Mouse (Mus musculus) kidney, embryonic 15.5 days (tissue): ENCODE measurements at regions not wholly inside any gene's neighbourhood (a gene's known extent, or its start where the extent isn't known, plus 50 kb on each side); places are given as distances from the start of the nearest gene placed in this dataset.

ENCODE experiments used
- ATAC-seq: fragments of 200-750 bp; cut with Nextera tagmentation; replicated peaks from 2 replicates; pipeline ENCODE4 v1.8.0; 2017; ENCODE audit warnings: moderate TSS enrichment; ENCODE audit not compliant: low FRiP score
- H3K27ac ChIP-seq: fragments of 300-500 bp; sonication (generic); 2 replicates; pipeline ENCODE4 v1.5.1; 2015; ENCODE audit warnings: mild to moderate bottlenecking, inconsistent platforms
- H3K27me3 ChIP-seq: fragments of 300-500 bp; sonication (generic); 2 replicates; pipeline ENCODE4 v1.6.1; 2015; ENCODE audit warnings: inconsistent platforms
- H3K36me3 ChIP-seq: fragments of 300-500 bp; sonication (generic); 2 replicates; pipeline ENCODE4 v1.6.1; 2015; ENCODE audit warnings: inconsistent platforms
- H3K4me1 ChIP-seq: fragments of 300-500 bp; sonication (generic); 2 replicates; pipeline ENCODE4 v1.6.1; 2015; ENCODE audit warnings: inconsistent platforms
- H3K4me2 ChIP-seq: fragments of 300-500 bp; sonication (generic); 2 replicates; pipeline ENCODE4 v1.6.1; 2015; ENCODE audit warnings: moderate library complexity, mild to moderate bottlenecking, inconsistent platforms
- H3K4me3 ChIP-seq: fragments of 300-500 bp; sonication (generic); replicated peaks from 2 replicates; pipeline ENCODE4 v1.5.1; 2015; ENCODE audit warnings: mild to moderate bottlenecking, inconsistent platforms
- H3K9ac ChIP-seq: fragments of 300-500 bp; sonication (generic); 2 replicates; pipeline ENCODE4 v1.6.1; 2015; ENCODE audit warnings: mild to moderate bottlenecking, inconsistent platforms
- H3K9me3 ChIP-seq: fragments of 300-500 bp; sonication (generic); replicated peaks from 2 replicates; pipeline ENCODE4 v1.6.1; 2016; ENCODE audit warnings: inconsistent platforms
- WGBS: fragments of 180-500 bp; shearing (Covaris S2); methylation state at CpG from one replicate; pipeline ENCODE4 v1.1.7; 2015; ENCODE audit warnings: mixed read lengths; 5-methylcytosine and 5-hydroxymethylcytosine counted together

GRCm38 (mm10) chr12:45745697-45746096, 671.2 kb upstream of the Stxbp6 start:
- H3K9ac ChIP-seq, result no peak overlapping the region
- H3K4me1 ChIP-seq, result no peaks in the 10 kb centered on the region
- H3K4me2 ChIP-seq, result no peak overlapping the region
- WGBS, result 22% methylated on average over 2 of the region's 2 CpGs
- H3K27me3 ChIP-seq, result no peaks in the 10 kb centered on the region
- no peaks in the 10 kb centered on the region for H3K9me3 ChIP-seq
- H3K4me3 ChIP-seq, result no peak overlapping the region
- H3K27ac ChIP-seq, result no peak overlapping the region
- no peaks in the 10 kb centered on the region for H3K36me3 ChIP-seq
- peak; percentile 54 for ATAC-seq

GRCm38 (mm10) chr12:45744619-45745018, 670.1 kb upstream of the Stxbp6 start:
- no peak overlapping the region for H3K4me3 ChIP-seq
- H3K9me3 ChIP-seq, result no peaks in the 10 kb centered on the region
- H3K4me2 ChIP-seq, result no peak overlapping the region
- H3K27ac ChIP-seq, result no peak overlapping the region
- H3K9ac ChIP-seq, result no peak overlapping the region
- no peaks in the 10 kb centered on the region for H3K36me3 ChIP-seq
- H3K27me3 ChIP-seq, result no peaks in the 10 kb centered on the region
- H3K4me1 ChIP-seq, result no peaks in the 10 kb centered on the region
- ATAC-seq, result no peak
- 87% methylated on average over 2 of the region's 2 CpGs for WGBS

DNA sequence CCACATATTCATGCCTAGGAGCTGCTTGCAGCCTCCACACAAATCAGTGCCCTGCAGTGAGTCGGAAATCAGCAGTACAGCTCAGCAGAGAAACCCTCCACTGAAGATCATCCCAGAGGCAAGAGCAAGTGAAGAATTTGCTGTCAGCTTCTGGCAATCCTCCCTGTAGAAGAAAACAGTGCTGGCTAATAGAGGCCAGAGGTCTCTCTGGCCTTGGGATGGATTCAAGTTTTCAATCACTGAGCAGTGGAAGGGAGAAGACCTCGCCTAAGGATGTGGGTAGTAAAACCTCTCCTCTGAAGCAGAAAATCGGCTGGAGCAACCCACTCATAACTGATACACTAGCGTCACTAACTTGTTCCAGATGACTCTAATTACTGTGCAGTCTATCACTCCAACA, 659.2 kb upstream of the Stxbp6 start:
- H3K9me3 ChIP-seq, result no peaks in the 10 kb centered on the region
- 0 out of 2 replicates have a peak, but pooled peaks have one; percentile 56 for ATAC-seq
- H3K27me3 ChIP-seq, result no peaks in the 10 kb centered on the region
- no peak overlapping the region for H3K9ac ChIP-seq
- H3K4me3 ChIP-seq, result no peak overlapping the region
- no peaks in the 10 kb centered on the region for H3K4me1 ChIP-seq
- no peaks in the 10 kb centered on the region for H3K36me3 ChIP-seq
- no peak overlapping the region for H3K4me2 ChIP-seq
- 24% methylated on average over 4 of the region's 4 CpGs for WGBS
- no peak overlapping the region for H3K27ac ChIP-seq

DNA sequence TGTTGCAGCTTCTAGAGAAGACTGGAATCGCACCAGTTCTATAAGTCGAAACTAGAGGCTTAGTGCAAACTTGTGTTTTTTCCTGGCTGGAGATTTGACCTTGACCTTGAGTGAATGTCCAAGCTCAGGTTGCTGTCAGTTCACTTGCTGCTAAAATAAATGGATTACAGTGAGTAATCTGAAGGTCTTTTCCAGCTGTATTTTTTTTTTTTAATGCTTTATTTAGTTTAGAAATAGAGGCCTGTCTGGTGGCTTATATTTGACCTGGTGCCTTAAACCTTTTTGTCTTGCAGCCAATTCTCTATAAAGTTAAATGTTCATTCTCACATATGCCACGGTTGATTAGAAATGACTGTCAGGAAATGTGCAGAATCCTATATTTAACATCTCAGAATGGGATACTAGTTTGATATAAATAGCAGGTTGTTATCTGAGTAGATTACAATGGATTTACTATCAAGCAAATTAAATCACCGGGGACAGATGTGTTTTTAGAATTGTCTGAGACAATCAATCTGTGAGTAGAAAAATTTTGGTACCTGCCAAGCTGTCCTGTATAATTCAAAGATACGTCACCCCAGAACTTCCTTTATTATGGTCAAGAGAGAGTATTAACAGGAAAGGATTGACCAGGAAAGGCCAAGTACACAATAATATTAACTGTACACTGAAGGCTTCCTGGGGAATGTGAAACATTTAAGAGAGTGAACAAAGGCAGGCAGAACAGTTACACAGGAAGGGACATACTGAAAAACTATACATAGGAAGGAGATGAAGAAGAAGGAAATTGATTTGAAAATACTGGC, 650.3 kb upstream of the Stxbp6 start:
- no peak overlapping the region for H3K4me3 ChIP-seq
- no peak overlapping the region for H3K9ac ChIP-seq
- no peak overlapping the region for H3K4me2 ChIP-seq
- WGBS, result 43% methylated on average over 5 of the region's 5 CpGs
- no peaks in the 10 kb centered on the region for H3K27me3 ChIP-seq
- no peaks in the 10 kb centered on the region for H3K9me3 ChIP-seq
- no peaks in the 10 kb centered on the region for H3K4me1 ChIP-seq
- H3K36me3 ChIP-seq, result no peaks in the 10 kb centered on the region
- no peak overlapping the region for H3K27ac ChIP-seq
- ATAC-seq, result peak; percentile 73

GRCm38 (mm10) chr12:45711351-45711750, 636.8 kb upstream of the Stxbp6 start:
- H3K36me3 ChIP-seq, result no peaks in the 10 kb centered on the region
- H3K27me3 ChIP-seq, result no peaks in the 10 kb centered on the region
- ATAC-seq, result no peak

DNA sequence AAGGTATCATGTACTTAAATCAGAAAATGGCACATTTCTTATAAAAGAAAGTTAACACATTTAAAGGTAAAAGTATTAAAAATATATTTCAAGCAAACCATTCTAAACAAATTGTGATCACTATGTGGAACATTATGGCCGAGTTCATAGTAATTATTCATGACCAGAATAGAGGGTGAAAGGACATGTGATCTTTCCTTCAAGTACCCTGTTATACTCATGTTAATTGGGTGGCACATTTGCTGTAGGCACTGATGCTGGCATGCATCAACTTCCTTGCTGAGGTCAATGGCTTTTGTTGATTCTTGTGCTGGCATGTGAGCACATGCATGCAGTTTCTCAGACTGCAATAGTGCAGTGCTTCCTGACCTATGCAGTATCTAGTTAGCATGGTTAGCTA, 636.3 kb upstream of the Stxbp6 start:
- no peaks in the 10 kb centered on the region for H3K27me3 ChIP-seq
- no peak overlapping the region for H3K4me3 ChIP-seq
- H3K36me3 ChIP-seq, result no peaks in the 10 kb centered on the region
- H3K9me3 ChIP-seq, result no peaks in the 10 kb centered on the region
- ATAC-seq, result no peak
- no peak overlapping the region for H3K4me2 ChIP-seq
- H3K9ac ChIP-seq, result no peak overlapping the region
- H3K4me1 ChIP-seq, result no peaks in the 10 kb centered on the region
- 78% methylated on average over 1 of the region's 1 CpGs for WGBS
- H3K27ac ChIP-seq, result no peak overlapping the region

More at GRCm38 (mm10) chr12:45711351-45711750, 636.8 kb upstream of the Stxbp6 start:
- H3K27ac ChIP-seq, result no peak overlapping the region
- no peak overlapping the region for H3K9ac ChIP-seq
- H3K9me3 ChIP-seq, result no peaks in the 10 kb centered on the region
- H3K4me3 ChIP-seq, result no peak overlapping the region
- no peak overlapping the region for H3K4me2 ChIP-seq
- H3K4me1 ChIP-seq, result no peaks in the 10 kb centered on the region

DNA sequence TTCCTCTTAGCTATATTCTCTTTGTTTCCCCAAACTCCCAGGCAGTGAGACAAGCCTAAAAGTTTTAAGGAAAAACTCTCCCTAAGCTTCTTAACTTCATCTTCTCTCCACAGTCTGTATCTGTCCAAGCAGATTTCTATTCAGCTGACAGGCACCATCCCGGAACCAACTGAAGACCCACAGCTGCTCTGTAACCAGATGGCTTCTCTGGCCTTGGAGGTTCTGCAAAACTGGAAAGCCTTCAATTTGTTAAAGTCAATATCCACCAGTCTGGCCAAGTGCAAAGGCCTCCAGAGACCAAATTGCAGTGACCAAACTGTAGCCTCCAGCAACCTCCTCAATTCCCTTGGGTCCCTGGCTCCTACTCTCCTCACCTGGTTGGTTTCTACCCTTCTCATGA, 614.8 kb upstream of the Stxbp6 start:
- H3K9me3 ChIP-seq, result no peaks in the 10 kb centered on the region
- H3K9ac ChIP-seq, result no peak overlapping the region
- H3K27ac ChIP-seq, result no peak overlapping the region
- 0 out of 2 replicates have a peak, but pooled peaks have one; percentile 29 for ATAC-seq
- no peak overlapping the region for H3K4me2 ChIP-seq
- H3K4me3 ChIP-seq, result no peak overlapping the region
- H3K4me1 ChIP-seq, result no peaks in the 10 kb centered on the region
- no peaks in the 10 kb centered on the region for H3K36me3 ChIP-seq
- no peaks in the 10 kb centered on the region for H3K27me3 ChIP-seq
- 52% methylated on average over 1 of the region's 1 CpGs for WGBS

DNA sequence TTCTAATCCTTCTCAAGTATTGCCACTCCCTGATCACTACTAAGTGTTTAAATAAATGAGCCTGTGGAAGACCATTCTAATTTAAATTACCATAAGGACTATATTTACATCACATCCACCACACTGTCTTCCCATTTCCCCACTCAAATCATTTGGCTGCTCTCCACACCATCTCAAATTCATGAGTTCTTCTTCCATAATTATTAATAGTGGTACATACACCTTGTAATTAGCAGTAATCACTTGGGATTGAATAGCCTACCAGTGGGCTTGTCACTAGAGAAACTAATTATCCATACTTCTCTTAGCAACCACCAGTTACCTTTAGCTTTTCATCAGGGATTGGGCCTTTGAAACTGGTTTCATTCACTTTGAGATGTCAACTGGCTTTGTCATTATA, 612.3 kb upstream of the Stxbp6 start:
- no peak for ATAC-seq
- no peaks in the 10 kb centered on the region for H3K9me3 ChIP-seq
- H3K36me3 ChIP-seq, result no peaks in the 10 kb centered on the region
- H3K27ac ChIP-seq, result no peak overlapping the region
- no peak overlapping the region for H3K9ac ChIP-seq
- H3K4me3 ChIP-seq, result no peak overlapping the region
- H3K27me3 ChIP-seq, result no peaks in the 10 kb centered on the region
- no peaks in the 10 kb centered on the region for H3K4me1 ChIP-seq
- H3K4me2 ChIP-seq, result no peak overlapping the region

- WGBS, result 41% methylated on average over 3 of the region's 3 CpGs
Observed at GRCm38 (mm10) chr12:45672361-45672760, 597.9 kb upstream of the Stxbp6 start.

DNA sequence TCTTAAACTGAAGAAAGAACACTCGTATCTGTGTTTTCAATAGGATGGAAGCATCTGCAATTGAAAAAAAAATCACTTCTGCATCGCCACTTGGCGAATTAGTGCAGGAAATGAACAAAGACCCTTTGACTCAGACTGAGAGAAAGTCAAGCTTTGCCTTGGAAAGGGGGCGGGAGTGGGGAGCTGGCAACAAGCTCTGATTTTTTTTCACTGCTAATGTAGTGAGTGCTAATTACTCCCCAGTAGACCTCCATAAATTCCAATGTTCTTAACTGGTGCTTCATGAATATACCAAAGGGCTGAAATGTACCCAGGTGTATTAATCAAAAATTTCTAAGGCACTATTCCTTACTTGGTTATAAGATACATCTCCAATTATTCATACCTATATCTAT, 597.0 kb upstream of the Stxbp6 start:
- Histone ChIP-seq H3K27me3 (no peaks in the 10 kb centered on the region), H3K9me3 (no peaks in the 10 kb centered on the region), H3K4me1 (peaks cover 13% of the 10 kb centered on the region), H3K9ac (no peak overlapping the region), H3K36me3 (no peaks in the 10 kb centered on the region), H3K4me3 (no peak overlapping the region), H3K4me2 (peak overlapping the region; percentile 1; the same call in 1 of the 2 replicates), H3K27ac (peak overlapping the region; percentile 27; the same call in 1 of the 2 replicates)
- no peak for ATAC-seq
- 46% methylated on average over 4 of the region's 4 CpGs for WGBS

More at GRCm38 (mm10) chr12:45672361-45672760, 597.9 kb upstream of the Stxbp6 start:
- H3K4me3 ChIP-seq, result no peak overlapping the region
- H3K4me1 ChIP-seq, result peaks cover 13% of the 10 kb centered on the region
- no peaks in the 10 kb centered on the region for H3K36me3 ChIP-seq
- no peak overlapping the region for H3K4me2 ChIP-seq
- no peaks in the 10 kb centered on the region for H3K9me3 ChIP-seq
- H3K27me3 ChIP-seq, result no peaks in the 10 kb centered on the region
- ATAC-seq, result no peak
- 0 out of 2 replicates have a peak overlapping the region, but pooled peaks have one; percentile 33 for H3K27ac ChIP-seq
- no peak overlapping the region for H3K9ac ChIP-seq

- peak overlapping the region; percentile 1; the same call in 1 of the 2 replicates for H3K4me2 ChIP-seq
- no peaks in the 10 kb centered on the region for H3K27me3 ChIP-seq
- no peak overlapping the region for H3K4me3 ChIP-seq
- H3K27ac ChIP-seq, result peak overlapping the region; percentile 27; the same call in 1 of the 2 replicates
- peaks cover 13% of the 10 kb centered on the region for H3K4me1 ChIP-seq
- H3K9me3 ChIP-seq, result no peaks in the 10 kb centered on the region
- 58% methylated on average over 13 of the region's 13 CpGs for WGBS
- no peak overlapping the region for H3K9ac ChIP-seq
- 0 out of 2 replicates have a peak, but pooled peaks have one; percentile 16 for ATAC-seq
- no peaks in the 10 kb centered on the region for H3K36me3 ChIP-seq
Observed at GRCm38 (mm10) chr12:45670874-45671553, 596.5 kb upstream of the Stxbp6 start.

DNA sequence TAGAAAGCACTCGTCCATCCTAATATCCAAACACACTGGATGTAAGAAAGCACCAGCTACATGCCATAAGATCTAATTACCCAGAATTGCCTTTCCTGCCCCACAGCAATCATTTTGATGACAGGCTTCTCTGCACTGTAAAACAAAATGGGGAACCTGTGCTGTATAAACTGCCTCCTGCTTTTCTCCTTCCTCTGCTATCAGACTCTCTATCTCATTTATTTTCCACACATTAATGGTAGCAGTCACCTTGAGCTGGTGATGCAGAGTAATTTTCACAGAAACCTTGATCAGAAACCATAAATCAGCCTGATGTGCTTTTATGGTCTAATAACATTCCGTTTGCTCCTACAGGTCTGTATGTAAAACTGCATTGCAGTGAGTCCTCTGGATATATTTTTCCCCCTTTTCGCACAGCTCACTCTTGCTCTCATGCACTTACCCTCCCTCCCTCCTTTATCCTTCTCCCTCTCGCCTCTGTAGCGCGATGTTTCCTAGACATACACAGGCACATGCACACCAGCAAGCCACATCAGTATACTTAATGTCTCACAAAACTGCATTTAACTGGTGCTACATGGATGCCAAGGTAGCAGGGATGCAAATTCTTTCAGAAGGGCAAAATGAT, 595.9 kb upstream of the Stxbp6 start:
- no peaks in the 10 kb centered on the region for H3K36me3 ChIP-seq
- no peak overlapping the region for H3K27ac ChIP-seq
- peak overlapping the region; percentile 1; the same call in 1 of the 2 replicates for H3K4me2 ChIP-seq
- no peaks in the 10 kb centered on the region for H3K9me3 ChIP-seq
- peak; percentile 74 for ATAC-seq
- H3K4me1 ChIP-seq, result peaks cover 13% of the 10 kb centered on the region
- H3K9ac ChIP-seq, result no peak overlapping the region
- no peak overlapping the region for H3K4me3 ChIP-seq
- H3K27me3 ChIP-seq, result no peaks in the 10 kb centered on the region
- WGBS, result 34% methylated on average over 6 of the region's 6 CpGs
